Mouse (Mus musculus) layer of hippocampus, adult 2 months (tissue): Measurements from ENCODE around the gene Trim47. TPM values are rescaled to one million over a fixed set of nuclear protein-coding genes. Genes with fewer than 3 reads are reported as not detected.

ENCODE experiments used
- DNase-seq, 2 experiments: peaks; one replicate each; pipeline ENCODE4 v3.0.0; 2022; ENCODE audit warnings: low spot score in 2 of 2
- H3K27ac ChIP-seq: fragments of 200-600 bp; 2 replicates; pipeline ENCODE4 v1.8.1; 2022
- H3K4me3 ChIP-seq: fragments of 200-600 bp; 2 replicates; pipeline ENCODE4 v1.8.1; 2022; ENCODE audit warnings: mild to moderate bottlenecking
- CTCF ChIP-seq: fragments of 200-600 bp; conservative IDR thresholded peaks from 2 replicates; pipeline ENCODE4 v1.8.1; 2022; ENCODE audit warnings: antibody characterized with exemption, mild to moderate bottlenecking, moderate library complexity
- total RNA-seq, 2 experiments: library from RNA; stranded (reverse); gene quantifications; 2 replicates each; pipeline ENCODE4 v1.2.3; 2021

The Trim47 gene
- total RNA-seq, 2 experiments from 2014 or later, result 4.6 to 7.2 TPM

- TF ChIP-seq CTCF, result no peak
- no peak for DNase-seq
- Histone ChIP-seq H3K4me3 (no peak overlapping the region), H3K27ac (peak overlapping the region; percentile 64)
Observed at GRCm38 (mm10) chr11:116149341-116149740, 22.3 kb upstream of the Trim47 start.

GRCm38 (mm10) chr11:116148761-116149221, 21.8 kb upstream of the Trim47 start:
- H3K27ac ChIP-seq, result peak overlapping the region; percentile 64
- no peak for TF ChIP-seq CTCF
- no peak for DNase-seq
- no peak overlapping the region for H3K4me3 ChIP-seq

- TF ChIP-seq CTCF, result no peak
- DNase-seq, result peak; percentile 61 to 63
- H3K4me3 ChIP-seq, result peak overlapping the region; percentile 26; the same call in 1 of the 2 replicates
- peak overlapping the region; percentile 87 for H3K27ac ChIP-seq
Observed at GRCm38 (mm10) chr11:116146294-116146985, 19.4 kb upstream of the Trim47 start.

GRCm38 (mm10) chr11:116145481-116146293, 18.7 kb upstream of the Trim47 start:
- Histone ChIP-seq H3K27ac (peak overlapping the region; percentile 87), H3K4me3 (peak overlapping the region; percentile 26; the same call in 1 of the 2 replicates)
- no peak for TF ChIP-seq CTCF
- no peak for DNase-seq

GRCm38 (mm10) chr11:116143468-116143867, 16.5 kb upstream of the Trim47 start:
- DNase-seq, result no peak
- H3K27ac ChIP-seq, result no peak overlapping the region
- TF ChIP-seq CTCF, result no peak
- no peak overlapping the region for H3K4me3 ChIP-seq

- no peak for TF ChIP-seq CTCF
- no peak for DNase-seq
- no peak overlapping the region for H3K4me3 ChIP-seq
- 0 out of 2 replicates have a peak overlapping the region, but pooled peaks have one; percentile 5 for H3K27ac ChIP-seq
Observed at GRCm38 (mm10) chr11:116142211-116142991, 15.4 kb upstream of the Trim47 start.

- peak; percentile 76 to 77 for DNase-seq
- Histone ChIP-seq H3K27ac (peak within 1 kb of the TSS; percentile 86), H3K4me3 (peak within 1 kb of the TSS; percentile 82)
- peak; percentile 83 for TF ChIP-seq CTCF
Observed at GRCm38 (mm10) chr11:116138468-116139138, 11.6 kb upstream of the Trim47 start, which contains the start of gene Mrpl38. Gene Mrpl38, minus strand, starts transcription at chr11:116138868.

GRCm38 (mm10) chr11:116138096-116138467, 11.1 kb upstream of the Trim47 start:
- no peak for DNase-seq

GRCm38 (mm10) chr11:116134171-116134570, 7.2 kb upstream of the Trim47 start:
- Histone ChIP-seq H3K27ac (no peak overlapping the region), H3K4me3 (no peak overlapping the region)
- DNase-seq, result no peak
- no peak for TF ChIP-seq CTCF

More at GRCm38 (mm10) chr11:116138096-116138467, 11.1 kb upstream of the Trim47 start:
- Histone ChIP-seq H3K27ac (peak overlapping the region; percentile 86), H3K4me3 (peak overlapping the region; percentile 82)
- TF ChIP-seq CTCF, result no peak

- no peak for TF ChIP-seq CTCF
- H3K27ac ChIP-seq, result 0 out of 2 replicates have a peak overlapping the region, but pooled peaks have one; percentile 18
- DNase-seq, result no peak
- no peak overlapping the region for H3K4me3 ChIP-seq
Observed at GRCm38 (mm10) chr11:116133497-116133896, 6.5 kb upstream of the Trim47 start.

GRCm38 (mm10) chr11:116132366-116133333, 5.6 kb upstream of the Trim47 start:
- H3K4me3 ChIP-seq, result no peak overlapping the region
- DNase-seq, result no peak
- peak; percentile 48 for TF ChIP-seq CTCF

More at GRCm38 (mm10) chr11:116132366-116133333, 5.6 kb upstream of the Trim47 start:
- H3K27ac ChIP-seq, result no peak overlapping the region
